Mouse (Mus musculus) heart, adult 2 months (tissue): ENCODE data around the gene Tnfaip8l2.

Source experiments
- CTCF ChIP-seq: fragments of 200-600 bp; IDR thresholded peaks from 2 replicates; pipeline ENCODE4 v1.8.1; 2022; ENCODE audit warnings: antibody characterized with exemption, mild to moderate bottlenecking, moderate library complexity
- POLR2A ChIP-seq: fragments of 200-500 bp; IDR thresholded peaks from 2 replicates; pipeline ENCODE4 v1.6.1; 2011; ENCODE audit warnings: mild to moderate bottlenecking, low read depth, low read length, control low read depth; ENCODE audit not compliant: insufficient read depth

GRCm38 (mm10) chr3:95139586-95140288 lies 2.4 kb downstream of the Tnfaip8l2 start:
- TF ChIP-seq CTCF (no peak), POLR2A (no peak)
